Mouse (Mus musculus) ovary, postnatal 36 days (tissue): ENCODE results near the gene Uvrag.

Source experiments
- DNase-seq: peaks from one replicate; pipeline ENCODE4 v3.0.0; 2022; ENCODE audit warnings: low spot score, mixed read lengths

Uvrag gene

DNA sequence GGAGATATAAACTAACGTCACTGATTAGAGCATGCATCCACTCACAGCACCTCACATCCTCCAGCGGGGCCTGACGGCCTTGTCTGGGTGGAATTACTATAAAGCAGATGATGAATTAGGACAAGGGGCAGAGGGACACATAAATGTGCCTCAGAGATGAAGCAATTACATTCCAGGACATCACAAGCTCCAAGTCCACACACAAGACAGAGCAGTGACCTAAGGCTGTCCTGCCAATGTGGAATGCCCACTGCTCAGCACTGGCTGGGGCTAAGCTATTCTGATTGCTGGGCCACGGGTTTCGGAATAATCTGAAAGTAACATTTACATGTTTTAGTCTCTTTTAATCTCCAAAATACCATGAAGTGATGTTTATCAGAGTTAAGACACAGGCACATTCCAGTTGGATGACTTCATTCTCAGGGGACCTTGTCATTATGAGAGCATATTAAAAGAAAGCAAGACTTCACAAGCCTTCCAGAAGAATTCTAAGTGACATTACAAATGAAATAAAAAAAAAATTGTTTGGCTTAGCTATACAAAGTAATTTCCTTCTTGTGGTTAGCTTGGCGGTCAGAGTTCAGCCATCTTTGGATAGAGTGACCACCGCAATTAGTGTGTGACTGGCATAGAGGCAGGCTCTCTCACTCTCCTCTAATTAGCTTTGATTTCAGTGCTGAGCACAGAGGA is 212.5 kb downstream of the Uvrag start:
- DNase-seq: no peak

DNA sequence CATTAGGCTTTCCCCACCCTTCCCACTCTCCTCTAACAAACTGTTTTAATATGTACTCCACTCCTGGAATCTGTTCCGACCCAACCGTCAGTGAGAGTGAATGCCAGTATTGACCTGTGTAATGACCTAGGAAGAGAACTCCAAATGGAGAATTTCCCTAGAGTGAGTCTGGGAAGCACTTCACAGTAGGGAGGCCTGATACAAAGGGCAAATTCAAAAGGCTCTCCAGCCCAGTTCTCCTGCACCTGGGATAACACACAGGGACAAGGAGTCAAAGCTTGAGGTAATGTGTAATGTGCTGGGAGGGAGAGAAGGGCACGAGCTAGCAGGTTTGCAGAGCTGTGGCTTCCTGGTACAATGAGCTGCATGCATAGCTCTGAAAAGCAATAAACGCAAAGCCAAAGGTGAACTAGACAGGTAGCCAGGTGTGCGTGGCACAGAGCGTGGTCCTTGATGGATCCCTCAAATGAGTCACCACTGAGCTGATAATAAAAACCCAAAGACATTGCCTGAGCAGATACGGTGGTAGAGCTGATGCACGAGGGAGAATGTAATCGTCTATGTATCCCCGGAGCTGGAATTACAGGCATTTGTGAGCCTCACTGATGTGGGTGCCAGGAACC is 213.9 kb downstream of the Uvrag start:
- DNase-seq: no peak

- DNase-seq: no peak
Measured at GRCm38 (mm10) chr7:98924380-98924869, 216.5 kb downstream of the Uvrag start.

DNA sequence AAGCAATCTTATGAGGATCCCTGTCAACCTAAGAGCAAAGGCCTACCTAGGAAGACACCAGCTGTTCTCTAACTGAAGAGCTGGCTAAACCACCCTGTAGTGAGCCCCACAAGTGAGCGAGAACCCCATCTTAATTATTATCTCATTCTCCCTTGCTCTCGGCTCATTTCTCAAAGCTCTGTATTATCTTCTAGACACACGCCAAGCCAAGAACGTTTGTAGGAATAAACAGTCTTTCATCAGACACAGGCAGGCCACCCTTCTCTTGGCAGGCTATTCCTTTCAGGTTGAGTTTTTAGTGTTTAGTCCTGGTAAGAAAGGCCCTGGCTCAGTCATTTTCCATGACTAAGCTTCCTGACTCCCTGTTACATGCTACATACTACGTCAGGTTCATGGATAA is 218.0 kb downstream of the Uvrag start:
- no peak for DNase-seq

DNA sequence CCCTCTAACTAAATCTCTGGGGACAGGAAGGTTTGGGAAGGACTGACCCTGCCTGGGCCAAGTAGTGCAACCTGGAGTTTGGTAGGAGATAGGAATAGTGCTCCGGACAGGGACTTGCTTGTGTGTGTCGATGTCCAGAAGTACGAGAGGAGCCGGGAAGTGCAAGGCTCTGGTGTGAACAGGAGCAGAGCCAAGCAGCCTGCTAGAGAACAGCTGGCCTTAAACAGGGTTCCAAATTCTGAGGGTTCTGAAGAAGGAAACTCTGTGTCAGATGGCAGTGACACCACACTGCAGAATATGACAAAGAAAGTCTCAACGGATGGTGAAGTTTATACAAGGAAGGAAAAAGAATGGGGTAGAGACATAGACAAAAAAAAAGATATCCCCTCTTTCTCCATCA is 223.5 kb downstream of the Uvrag start:
- no peak for DNase-seq

GRCm38 (mm10) chr7:98916581-98916980 is 224.4 kb downstream of the Uvrag start:
- DNase-seq: no peak

- DNase-seq: no peak
Measured at GRCm38 (mm10) chr7:98912953-98913360, 228.0 kb downstream of the Uvrag start.

DNA sequence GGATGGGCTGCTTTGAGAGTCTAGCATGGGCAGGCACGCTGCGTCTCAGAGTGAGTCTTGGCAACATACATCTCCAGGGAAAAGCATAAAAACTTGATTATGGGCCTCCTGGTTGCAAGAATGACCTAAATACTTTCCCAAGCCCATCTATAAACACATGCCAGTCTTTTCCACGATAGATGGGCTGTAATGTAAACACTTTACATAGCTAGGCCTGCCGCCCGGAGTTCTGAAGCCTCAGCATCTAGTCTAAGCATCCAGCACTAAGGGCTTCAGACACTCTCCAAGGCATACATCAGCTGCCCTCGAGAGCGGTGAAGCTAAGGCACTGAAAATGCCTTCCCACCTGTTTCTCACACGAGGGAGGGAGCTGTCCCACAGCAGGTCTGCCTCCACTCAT is 229.7 kb downstream of the Uvrag start:
- DNase-seq: no peak

GRCm38 (mm10) chr7:98910712-98911111 is 230.2 kb downstream of the Uvrag start:
- no peak for DNase-seq

DNA sequence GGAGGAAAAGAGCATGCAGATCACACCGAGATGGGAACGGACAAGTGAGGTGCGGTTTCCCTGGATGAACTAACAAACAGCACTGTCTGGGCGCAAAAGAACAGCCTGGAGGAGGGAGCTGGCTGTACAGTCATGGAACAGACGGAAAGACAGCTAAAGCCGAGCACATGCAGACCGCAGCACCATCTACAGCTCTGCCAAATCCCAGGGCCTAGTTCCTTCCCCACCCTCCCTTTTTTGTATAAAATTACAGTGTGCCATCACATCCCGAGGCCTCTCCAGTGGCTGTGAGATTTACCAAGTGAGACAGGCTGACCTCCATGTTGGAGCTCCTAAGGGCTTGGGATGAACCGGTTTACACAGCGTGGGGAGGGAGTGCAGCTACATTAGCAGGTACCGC is 230.8 kb downstream of the Uvrag start:
- no peak for DNase-seq

DNA sequence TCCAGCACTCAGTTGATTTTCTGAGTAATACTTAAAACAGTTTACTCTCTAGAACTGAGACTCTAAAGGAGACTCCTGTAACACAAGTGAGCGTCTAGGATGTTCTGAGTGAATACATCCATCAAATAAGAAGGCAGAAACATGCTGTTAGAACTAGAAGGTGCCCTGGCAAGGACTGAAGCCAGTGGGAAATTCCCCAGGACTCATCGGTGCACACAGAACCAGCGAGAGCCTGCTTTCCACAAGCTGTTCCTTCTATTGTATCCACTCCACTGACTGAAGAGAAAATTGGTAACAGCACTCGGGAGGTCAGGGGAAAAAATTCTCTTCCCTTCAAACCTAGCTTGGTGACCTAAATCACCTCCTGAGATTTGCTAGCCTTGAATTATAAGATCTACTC is 233.5 kb downstream of the Uvrag start:
- DNase-seq: no peak

DNA sequence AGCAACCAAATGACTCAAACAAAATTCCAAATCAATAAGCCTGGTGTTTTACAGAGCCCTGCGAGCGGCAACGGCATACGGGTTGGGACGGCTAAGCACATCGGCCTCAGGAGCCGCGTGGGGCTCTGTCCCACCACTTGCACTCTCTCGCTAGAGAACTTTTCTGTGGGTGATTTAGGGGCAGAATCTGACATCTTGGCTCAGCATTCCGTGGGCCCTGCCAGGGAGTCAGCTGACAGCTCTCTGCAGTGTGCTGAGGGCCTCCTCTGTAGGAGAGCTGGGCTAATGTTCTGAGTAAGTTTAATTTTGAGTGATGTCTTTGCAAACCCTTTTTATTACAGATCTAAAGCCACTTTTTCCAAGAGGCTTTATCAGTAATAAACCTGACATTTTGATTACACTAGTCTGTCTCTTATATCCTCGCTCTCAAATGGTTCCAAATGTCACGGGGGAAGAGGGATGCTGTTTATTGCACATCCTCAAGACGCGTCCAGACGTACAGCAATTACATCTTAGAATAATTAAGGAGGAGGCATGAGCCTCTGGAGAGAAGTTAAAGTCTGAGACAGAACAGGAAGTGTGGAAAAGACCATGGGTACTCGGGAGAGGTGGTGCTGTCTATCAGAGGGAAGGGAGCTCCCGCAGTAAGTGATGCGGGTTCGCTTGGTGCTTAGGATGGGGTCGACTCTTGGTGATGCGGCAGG is 236.1 kb downstream of the Uvrag start:
- peak; percentile 24 for DNase-seq

- no peak for DNase-seq
Measured at GRCm38 (mm10) chr7:98903884-98904283, 237.1 kb downstream of the Uvrag start.

DNA sequence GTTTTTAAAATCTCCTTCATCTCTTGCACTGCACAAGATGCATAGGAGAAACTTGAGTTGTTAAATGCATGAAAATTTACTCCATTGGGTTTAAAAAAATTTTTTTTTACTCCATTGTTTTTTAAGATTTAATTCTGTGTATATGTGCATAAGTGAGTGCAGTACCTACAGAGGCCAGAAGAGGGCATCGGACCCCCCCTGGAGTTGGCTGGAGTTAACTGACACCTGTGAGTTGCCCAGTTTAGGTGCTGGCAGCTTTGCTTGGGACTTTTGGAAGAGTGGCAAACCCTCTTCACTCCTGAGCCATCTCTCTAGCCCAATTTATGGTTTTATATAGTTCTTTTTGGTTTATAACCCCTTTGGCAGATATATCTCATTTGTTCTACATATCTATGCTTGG is 239.8 kb downstream of the Uvrag start:
- no peak for DNase-seq

GRCm38 (mm10) chr7:98899815-98900214 is 241.1 kb downstream of the Uvrag start:
- no peak for DNase-seq

GRCm38 (mm10) chr7:98897323-98897722 is 243.6 kb downstream of the Uvrag start:
- no peak for DNase-seq

DNA sequence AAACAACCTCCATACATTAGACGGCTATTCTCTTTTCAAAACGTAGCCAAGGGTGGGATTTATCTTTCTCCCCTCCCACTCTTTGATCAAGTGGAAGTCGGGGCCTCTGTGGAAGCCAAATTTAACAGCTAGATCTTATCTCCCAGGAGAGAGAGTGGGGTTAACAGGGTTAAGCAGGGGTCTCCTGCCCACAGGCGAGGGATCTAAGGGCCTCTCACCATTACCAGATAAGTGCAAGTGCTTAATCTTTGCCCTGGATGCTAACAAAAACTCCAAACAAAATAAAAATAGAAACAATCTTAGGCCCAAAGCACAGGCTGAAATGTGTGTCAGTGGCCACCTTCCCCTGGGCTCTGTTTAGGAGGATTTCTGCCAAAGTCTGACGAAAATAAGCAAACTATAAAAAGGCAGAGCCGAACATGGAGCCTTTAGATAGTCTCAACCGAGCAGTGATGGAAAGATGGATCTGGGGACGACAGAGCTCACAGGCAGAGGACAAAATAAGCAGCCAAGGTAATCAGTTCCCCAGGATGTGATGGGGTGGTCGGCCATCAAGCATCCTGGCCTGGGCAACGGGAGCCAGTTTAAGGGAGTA is 245.3 kb downstream of the Uvrag start:
- no peak for DNase-seq

DNA sequence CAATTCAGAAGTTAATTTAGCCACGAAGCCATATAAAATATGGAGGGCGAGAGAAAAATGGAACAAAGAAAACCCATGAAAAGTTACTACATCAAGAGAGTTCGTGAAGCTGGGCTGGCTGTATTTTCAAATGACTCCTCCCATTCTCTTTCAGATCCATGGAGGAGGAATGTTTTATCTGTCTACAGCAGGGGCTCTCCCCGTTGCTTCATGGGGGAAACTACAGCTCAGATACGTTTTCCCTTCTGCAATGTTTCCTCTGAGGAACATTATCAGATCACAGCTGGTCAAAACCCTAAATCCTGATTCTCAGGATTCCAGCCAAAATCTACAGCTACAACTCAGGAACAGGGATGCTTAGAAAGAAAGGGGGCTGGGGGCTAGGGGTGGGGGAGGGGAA is 246.2 kb downstream of the Uvrag start:
- DNase-seq: no peak

GRCm38 (mm10) chr7:98894305-98894704 is 246.6 kb downstream of the Uvrag start:
- no peak for DNase-seq

DNA sequence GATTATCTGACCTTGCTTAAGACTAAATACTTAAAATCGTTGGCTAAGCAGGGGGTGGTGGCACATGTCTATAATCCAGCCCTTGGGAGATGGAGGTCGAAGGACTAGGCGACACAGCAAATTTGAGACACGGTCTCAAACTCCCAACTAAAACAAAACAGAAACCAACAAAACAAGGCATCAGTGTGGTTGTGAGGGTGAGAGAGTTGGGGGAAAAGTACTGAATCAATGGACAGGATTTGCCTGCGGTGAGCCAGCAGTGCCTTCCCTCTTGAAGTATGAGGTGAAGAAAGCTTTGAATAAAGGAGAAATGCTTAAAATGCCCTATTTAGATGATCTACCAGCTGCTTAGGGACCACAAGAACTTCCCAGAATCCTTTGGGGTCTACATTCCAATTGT is 247.8 kb downstream of the Uvrag start:
- no peak for DNase-seq

- DNase-seq: no peak
Measured at GRCm38 (mm10) chr7:98889211-98889610, 251.7 kb downstream of the Uvrag start.

- no peak for DNase-seq
Measured at GRCm38 (mm10) chr7:98888810-98889209, 252.1 kb downstream of the Uvrag start.

DNA sequence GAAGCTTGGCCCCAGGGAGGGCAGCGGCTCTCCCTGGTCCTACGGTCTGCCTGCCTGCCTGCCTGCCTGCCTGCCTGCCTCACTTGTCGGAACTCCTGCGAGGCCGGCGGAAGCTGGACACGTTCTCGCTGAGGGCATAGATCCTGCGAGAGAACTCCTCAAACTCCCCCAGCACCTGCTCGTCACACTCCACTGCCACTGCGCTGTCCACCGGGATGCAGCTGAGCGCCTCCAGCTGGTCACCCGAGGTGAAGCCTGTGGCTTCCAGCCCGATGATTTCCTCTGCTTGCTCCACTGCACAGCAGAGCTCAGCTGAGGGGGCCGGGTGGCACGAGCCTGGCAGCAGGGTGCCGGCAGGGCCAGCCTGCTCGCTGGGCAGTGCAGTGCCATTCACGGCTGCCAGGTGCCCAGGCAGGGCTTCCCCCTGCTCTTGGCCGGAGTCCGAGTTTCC is 253.1 kb downstream of the Uvrag start:
- DNase-seq: peak; percentile 28
